Mouse (Mus musculus): Measurements from ENCODE around the gene Gm10160.

The Gm10160 gene

GRCm38 (mm10) chr7:81825381-81825780, 30.2 kb downstream of the Gm10160 start:
- DNase-seq: peak; percentile 72

GRCm38 (mm10) chr7:81824906-81825305, 30.7 kb downstream of the Gm10160 start:
- DNase-seq: no peak

- no peak for DNase-seq
Observed at GRCm38 (mm10) chr7:81806067-81806466, 49.5 kb downstream of the Gm10160 start.
